Mouse (Mus musculus): ENCODE measurements around the gene Rph3a. TPM values are rescaled to one million over a fixed set of nuclear protein-coding genes. Genes with fewer than 3 reads are reported as not detected.
A peak's percentile ranks its signal among the peaks of the same experiment; 100 is the strongest.

The Rph3a gene
- total RNA-seq (2021): 100 to 1,000 TPM; 226 to 235 TPM
- long read RNA-seq, experiment 1, partial matches to known transcripts: 34 of 167 reads
- long read RNA-seq, experiment 1, other reads (novel, unspliced or antisense): 133 of 167 reads
- long read RNA-seq, experiment 2, partial matches to known transcripts: 48 of 268 reads
- long read RNA-seq, experiment 2, other reads (novel, unspliced or antisense): 220 of 268 reads

DNA sequence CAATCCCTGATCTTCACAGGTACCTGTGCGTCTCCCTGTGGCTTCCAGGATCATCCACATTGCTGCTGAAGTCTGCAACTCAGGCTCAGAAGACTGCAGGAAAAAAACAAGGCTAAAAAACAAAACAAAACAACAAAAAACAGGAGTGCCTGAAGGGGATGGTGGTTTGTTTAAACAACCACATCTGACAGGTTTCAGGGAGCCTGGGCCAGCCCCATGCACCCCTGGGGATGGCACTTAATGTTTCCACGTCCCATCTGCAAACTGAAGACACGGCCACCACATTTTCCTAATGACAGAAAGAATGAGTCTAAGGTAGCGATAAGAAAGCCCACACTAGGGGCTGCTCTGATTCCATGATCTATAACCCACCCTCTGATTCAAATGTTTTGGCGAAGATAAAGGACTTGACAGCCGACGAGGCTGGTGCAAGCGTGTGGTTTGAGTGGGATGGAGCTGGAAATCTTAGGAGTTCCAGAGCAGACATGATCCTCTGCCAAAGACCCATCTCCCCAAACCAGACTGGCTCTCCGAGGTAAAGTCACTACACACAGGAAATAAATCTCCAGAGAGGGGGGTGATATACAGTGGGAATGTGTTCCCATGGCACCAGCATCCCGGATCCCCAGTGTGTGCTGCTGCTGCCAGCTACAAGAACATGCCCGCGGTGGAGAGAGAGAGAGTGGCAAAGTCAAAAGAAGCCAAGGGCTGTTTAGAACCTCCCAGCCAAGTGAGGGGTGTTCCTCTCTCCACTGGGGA lies at the start of gene Rph3a:
Gene Rph3a (minus strand): TSS at position 282 of the 759 bp plus-strand sequence.
- peak; percentile 25 for TF ChIP-seq CTCF (conservative IDR thresholded peaks at IDR 0.05)
- H3K4me3 ChIP-seq: peak within 1 kb of the TSS; percentile 60
- DNase-seq (ENCODE audit: low spot score in 2 of 2): no peak
- H3K27ac ChIP-seq: peak within 1 kb of the TSS; percentile 90

DNA sequence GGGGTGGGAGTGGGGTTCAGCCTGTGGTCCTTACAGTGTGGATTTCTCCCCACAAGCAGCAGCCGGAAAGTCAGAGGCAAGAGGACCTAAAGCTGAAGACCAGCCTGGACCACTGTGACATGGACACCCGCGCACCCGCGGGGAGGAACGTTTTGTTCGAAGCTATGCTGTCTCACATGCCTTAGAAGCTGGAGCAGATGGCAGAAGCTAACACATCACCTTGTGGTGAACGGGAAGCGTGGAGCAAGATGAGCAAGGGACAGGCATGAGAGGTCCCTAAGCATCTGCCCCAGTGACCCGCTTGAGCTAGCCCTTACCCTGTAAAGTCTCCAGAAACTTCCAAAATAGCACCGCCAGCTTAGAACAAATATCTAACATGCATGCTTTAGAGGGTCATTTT lies 48.4 kb upstream of the Rph3a start:
- H3K4me3 ChIP-seq: no peak overlapping the region
- TF ChIP-seq CTCF (conservative IDR thresholded peaks at IDR 0.05): no peak
- no peak for DNase-seq (ENCODE audit: low spot score in 2 of 2)
- no peak overlapping the region for H3K27ac ChIP-seq

DNA sequence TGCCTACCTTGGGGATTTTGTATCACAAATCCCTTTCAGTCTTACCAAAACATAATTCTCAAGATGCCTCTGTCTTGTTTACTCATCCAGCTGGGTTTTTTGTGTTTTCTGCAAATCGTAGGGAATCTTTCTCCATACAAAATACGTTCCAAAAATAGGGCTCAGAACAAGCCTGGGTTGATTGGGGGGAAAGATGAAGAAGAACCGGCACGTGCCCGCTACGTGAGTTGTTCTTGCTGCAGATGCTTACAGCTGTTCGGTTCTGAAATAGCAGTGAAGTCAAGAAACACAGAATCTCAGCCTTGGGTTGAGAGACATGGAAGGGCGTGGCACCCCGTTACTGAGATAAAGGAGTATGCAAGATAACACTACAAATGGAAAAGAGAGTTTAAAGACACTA lies 44.0 kb upstream of the Rph3a start:
- DNase-seq (ENCODE audit: low spot score in 2 of 2): peak in 1 of 2 experiments; percentile 16
- TF ChIP-seq CTCF (conservative IDR thresholded peaks at IDR 0.05): no peak
- H3K4me3 ChIP-seq: no peak overlapping the region
- H3K27ac ChIP-seq: no peak overlapping the region

DNA sequence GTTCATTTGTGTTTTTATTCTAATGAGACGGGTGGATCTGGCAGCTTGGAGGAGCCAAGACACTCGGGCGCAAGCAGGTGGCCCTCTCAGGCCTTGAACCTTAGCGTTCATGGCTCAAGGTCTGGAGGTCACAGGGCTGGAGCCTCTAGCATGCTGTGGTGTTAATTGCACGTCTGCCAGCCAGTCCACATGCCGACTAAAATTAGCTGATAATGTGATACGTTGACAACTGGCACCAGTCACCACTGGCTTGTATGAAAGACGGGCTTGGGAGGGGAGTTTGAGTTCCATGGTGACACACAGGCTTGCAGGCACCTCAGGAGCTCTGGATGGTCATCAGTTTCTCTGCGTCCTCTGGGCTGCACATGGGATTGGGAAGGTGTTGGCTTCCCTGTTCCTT lies 31.9 kb upstream of the Rph3a start:
- Histone ChIP-seq H3K4me3 (no peak overlapping the region), H3K27ac (no peak overlapping the region)
- DNase-seq (ENCODE audit: low spot score in 2 of 2): no peak
- TF ChIP-seq CTCF (conservative IDR thresholded peaks at IDR 0.05): no peak

DNA sequence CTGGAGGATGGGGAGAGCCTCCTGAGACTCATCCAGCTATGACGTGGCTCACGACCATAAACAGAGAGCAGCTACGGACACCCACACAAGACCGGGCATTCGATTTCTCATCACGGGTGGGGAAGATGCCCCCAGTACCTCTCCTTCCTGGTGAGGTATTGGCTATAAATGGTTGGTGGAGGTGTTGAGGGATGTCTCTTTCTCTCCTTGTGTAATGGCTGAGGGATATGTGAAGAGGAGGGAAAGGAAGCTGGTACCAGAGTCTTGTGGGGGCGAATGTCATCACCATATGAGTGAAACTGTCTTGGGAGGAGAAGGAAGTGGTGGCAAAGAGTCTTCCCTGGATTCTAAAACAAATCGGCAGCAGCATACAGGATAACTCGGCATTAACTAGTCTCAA lies 29.6 kb upstream of the Rph3a start:
- DNase-seq (ENCODE audit: low spot score in 2 of 2): no peak
- H3K4me3 ChIP-seq: no peak overlapping the region
- no peak overlapping the region for H3K27ac ChIP-seq
- no peak for TF ChIP-seq CTCF (conservative IDR thresholded peaks at IDR 0.05)

DNA sequence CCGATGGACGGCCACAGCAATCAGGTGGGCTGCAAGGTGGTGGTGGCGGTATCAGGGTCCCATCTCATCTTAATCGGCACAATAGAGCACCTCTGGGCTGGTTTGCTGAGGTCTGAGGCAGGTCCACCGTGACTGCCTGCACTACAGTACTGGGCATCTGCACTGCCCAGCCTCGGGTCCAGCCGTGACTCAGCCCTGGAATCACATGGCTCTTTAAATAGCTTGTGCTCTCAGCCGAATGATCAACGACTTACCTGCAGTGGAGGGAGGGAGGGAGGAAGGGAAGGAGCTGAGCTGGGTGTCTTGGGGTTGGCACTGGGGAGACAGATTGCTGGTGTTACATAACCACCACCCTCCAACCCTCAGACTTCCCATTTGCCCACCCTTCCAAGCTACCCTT lies 20.3 kb upstream of the Rph3a start:
- DNase-seq (ENCODE audit: low spot score in 2 of 2): no peak
- no peak for TF ChIP-seq CTCF (conservative IDR thresholded peaks at IDR 0.05)
- no peak overlapping the region for H3K27ac ChIP-seq
- no peak overlapping the region for H3K4me3 ChIP-seq

DNA sequence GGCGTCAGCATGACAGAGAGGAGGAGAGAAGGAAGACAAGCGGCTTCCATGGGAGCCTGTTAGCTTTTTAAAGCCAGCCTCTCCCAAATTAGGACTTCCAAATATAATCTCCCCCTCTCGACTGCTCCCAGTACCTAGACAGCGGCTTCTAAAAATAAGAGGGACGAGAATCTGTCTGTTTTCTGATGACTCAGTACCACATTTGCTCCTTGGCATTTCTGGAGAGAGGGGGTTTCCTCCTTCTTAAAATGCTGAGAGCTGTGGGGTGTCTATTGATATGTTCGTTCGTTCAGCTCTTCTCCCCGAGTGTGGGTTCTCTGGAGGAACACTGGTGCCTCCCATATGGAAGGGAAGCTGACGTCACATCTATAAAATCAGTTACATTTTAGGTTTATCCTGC lies 9.6 kb upstream of the Rph3a start:
- TF ChIP-seq CTCF (conservative IDR thresholded peaks at IDR 0.05): no peak
- peak in 1 of 2 experiments; percentile 60 for DNase-seq (ENCODE audit: low spot score in 2 of 2)

DNA sequence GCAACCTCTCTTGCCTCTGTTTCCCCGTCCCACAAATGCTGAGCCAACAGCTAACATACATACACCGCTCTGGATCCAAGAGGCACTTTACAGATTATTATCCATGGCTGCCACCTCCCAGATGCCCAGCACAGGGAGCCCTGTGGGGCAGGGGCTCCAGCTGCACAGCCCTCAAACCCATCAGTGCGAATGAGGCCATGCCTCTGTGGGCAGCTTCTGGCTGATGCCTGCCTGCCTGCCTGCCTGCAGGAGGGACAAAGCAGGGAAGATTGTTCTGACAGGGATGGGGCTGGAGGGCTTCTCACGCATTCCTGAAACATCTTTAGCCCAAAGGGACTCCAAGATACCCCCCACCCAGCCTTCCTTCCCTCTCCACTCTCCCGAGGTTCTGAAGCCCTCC lies 7.8 kb upstream of the Rph3a start:
- Histone ChIP-seq H3K4me3 (no peak overlapping the region), H3K27ac (no peak overlapping the region)
- no peak for TF ChIP-seq CTCF (conservative IDR thresholded peaks at IDR 0.05)
- no peak for DNase-seq (ENCODE audit: low spot score in 2 of 2)

More for the DNA sequence above, 9.6 kb upstream of the Rph3a start:
- no peak overlapping the region for H3K27ac ChIP-seq
- H3K4me3 ChIP-seq: no peak overlapping the region

DNA sequence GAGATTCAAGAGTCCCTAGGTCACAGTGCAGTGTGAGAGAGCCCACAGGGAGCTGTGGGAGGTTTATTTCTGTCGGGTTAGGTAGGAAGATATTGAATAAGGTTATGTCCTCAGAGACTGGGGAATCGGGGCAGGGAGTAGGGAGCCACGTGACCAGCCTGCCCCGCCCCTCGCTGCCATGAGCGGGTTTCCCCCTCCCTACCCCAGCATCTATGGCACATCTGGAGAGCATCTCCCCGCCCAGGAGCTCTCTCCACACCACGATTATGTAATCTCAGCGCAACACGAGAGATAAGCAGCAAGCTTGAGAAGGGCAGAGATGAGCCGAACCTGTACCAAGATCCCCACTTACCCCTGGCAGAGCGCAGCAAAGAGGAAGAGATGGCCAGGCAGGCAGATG lies 6.5 kb upstream of the Rph3a start:
- H3K4me3 ChIP-seq: no peak overlapping the region
- no peak overlapping the region for H3K27ac ChIP-seq
- no peak for DNase-seq (ENCODE audit: low spot score in 2 of 2)
- TF ChIP-seq CTCF (conservative IDR thresholded peaks at IDR 0.05): no peak

DNA sequence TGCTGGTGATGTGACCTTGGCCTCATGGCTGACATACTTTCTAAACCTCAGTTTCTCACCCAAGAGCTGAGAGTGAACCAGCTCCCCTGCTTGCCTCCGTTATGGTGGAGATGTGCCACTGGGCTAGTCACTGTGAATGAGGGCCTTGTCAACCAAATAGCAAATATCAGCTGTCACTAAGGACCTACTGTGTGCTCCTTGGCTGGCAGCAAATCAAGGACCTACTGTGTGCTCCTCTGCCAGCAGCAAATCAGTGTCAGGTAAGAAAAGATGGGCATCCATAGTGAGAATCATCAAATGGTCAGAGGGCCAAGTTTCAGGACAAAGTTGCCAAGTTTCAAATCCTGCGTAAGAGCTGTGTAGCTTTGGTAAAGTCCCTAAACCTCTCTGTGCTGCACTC lies 4.6 kb upstream of the Rph3a start:
- Histone ChIP-seq H3K27ac (no peak overlapping the region), H3K4me3 (no peak overlapping the region)
- no peak for DNase-seq (ENCODE audit: low spot score in 2 of 2)
- TF ChIP-seq CTCF (conservative IDR thresholded peaks at IDR 0.05): no peak

DNA sequence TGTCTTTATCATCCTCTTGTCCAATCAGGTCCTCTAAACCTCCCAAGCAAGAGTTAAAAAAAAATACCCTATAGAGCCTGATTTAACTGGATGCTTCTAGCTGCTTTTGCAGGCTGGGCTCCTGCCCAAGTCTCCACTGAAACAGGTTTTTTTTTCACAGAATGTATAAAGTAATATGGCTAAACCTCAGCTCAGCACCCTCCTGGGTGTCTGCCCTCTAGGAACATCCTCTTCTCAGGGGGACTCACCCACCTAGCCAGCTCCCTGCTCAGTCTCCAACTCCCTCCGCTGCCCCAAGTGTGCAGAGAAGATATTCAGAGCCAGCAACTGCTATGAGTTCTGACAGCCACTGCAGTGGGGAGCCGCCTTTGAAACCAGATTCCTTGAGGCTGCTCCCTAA lies 2.1 kb upstream of the Rph3a start:
- Histone ChIP-seq H3K4me3 (no peak overlapping the region), H3K27ac (no peak overlapping the region)
- TF ChIP-seq CTCF (conservative IDR thresholded peaks at IDR 0.05): no peak
- DNase-seq (ENCODE audit: low spot score in 2 of 2): no peak

DNA sequence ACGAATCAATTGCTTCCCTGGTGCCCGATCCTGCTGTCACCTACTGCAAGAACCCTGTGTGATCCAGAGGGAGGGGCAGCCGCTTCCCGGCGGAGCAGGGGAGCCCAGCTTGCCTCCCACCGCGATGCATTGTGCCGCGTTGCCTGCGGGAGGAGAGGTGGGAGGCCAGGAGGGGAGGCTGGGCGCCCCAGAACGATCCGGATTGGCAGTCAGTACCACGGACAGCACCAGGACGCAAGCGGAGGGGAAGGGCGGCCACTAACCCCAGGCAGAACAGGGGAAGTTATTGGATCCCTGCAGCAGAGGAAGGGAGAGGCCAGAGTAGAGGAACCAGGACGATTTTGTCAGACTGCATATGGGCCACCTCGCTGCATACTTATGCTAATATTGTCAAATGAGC lies 486 bp downstream of the Rph3a start:
- Histone ChIP-seq H3K27ac (peak overlapping the region; percentile 90), H3K4me3 (peak overlapping the region; percentile 60)
- peak; percentile 66 to 73 for DNase-seq (ENCODE audit: low spot score in 2 of 2)
- TF ChIP-seq CTCF (conservative IDR thresholded peaks at IDR 0.05): no peak

DNA sequence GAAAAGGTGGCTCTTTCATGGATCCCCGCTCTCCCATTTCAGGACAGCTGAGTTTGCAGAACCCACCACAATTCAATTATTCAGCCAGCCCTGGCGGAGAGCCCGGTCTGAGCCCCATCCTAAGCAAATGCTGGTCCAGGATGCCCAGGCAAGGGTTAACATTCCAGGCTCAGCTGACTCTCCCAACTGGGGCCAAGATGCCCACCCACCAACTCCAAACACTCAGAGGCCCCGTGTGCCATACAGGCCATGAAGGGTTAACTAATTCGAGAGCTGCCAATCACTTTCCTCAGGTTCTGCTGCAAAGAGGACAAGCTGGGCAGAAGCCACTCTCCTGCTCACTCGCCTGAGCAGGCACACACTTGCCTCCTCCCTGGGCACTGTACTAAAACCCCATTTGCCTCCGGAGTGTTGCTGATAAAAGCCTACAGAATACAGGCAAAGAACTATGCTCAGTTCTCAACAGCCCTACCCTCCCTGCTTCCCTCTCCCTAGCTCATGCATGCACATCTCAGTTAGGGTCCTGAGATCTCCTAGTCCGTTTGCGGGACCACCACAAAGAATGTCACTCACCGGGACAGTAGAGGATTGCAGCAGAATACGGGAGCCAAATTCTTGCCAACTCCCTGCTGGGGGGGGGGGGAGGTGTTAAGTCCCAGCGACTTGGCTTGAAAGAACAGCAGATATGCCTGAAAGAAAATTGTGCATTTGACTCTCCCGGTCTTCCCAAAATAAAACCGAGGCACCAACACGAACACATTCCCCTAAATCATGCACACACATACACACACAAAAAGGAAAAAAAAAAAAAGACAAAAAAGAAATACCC lies 1.3 kb downstream of the Rph3a start:
- no peak for TF ChIP-seq CTCF (conservative IDR thresholded peaks at IDR 0.05)
- Histone ChIP-seq H3K4me3 (peak overlapping the region; percentile 60), H3K27ac (peak overlapping the region; percentile 90)
- DNase-seq (ENCODE audit: low spot score in 2 of 2): peak in 1 of 2 experiments; percentile 39
